Mouse (Mus musculus) gastrocnemius, postnatal 25 days (tissue): ENCODE measurements at regions not wholly inside any gene's neighbourhood (a gene's known extent, or its start where the extent isn't known, plus 50 kb on each side); places are given as distances from the start of the nearest gene placed in this dataset.

Source experiments
- DNase-seq: peaks from one replicate; pipeline ENCODE4 v3.0.0; 2022

DNA sequence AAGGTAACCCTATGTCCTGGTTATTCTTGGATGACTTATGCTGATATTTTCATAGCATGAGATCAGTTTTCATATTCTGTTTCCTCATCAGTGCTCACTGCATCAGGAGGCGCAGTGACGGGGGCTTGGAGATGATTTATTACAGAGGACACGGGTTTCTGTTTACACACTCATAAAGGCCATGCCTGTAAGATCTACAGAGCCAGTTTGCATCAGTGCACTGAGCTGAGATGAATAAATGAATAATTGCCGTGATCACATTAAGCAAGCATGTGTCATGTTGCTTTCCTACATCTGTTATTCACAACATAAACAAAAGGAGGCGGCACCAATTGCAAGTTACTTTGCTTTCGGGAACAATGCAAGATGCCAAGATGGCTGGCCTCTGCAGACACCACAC lies 271.6 kb downstream of the Rnf144a start:
- no peak for DNase-seq

GRCm38 (mm10) chr12:26130811-26131210 lies 284.2 kb downstream of the Rnf144a start:
- no peak for DNase-seq

- DNase-seq = no peak
These were observed 285.0 kb downstream of the Rnf144a start for GRCm38 (mm10) chr12:26130011-26130410.

DNA sequence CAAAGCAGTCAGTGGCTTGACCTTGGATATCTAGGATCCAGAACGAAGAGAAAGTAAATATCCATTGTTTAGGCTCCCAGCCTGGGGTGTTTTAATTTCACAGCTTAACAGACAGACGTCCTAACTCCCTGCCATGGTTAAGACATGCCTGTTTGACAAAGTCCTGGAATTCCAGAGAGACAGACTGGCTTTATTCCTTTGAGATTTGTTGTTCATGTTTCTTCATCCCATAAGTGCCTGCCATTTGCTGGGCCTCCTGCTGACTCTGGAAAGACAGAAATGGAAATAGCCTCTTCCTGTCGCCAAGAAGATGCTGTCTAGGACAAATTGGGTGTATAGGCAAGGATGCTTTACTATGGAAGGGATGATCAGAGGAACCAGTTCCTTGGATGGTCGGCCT lies 285.5 kb downstream of the Rnf144a start:
- DNase-seq = no peak

DNA sequence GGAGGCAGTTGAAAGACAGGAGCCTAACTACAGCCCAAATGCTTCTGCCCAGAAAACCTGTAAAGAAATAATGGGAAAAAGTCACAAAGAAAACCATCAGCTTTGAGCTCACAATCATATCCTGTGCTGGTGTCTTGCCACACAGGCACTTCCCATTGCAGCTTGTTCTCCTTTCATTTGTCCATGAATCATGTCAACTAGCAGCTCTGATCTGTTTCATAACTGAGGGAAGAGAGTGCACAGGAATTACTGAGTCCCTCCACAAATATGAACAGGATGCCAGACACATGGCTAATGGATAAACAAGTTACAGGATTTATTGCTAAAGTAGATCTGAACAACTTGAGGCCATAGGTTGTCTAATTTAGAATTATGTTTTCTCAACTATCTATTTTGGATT lies 286.2 kb downstream of the Rnf144a start:
- no peak for DNase-seq

- DNase-seq = no peak
These were observed 288.8 kb downstream of the Rnf144a start for GRCm38 (mm10) chr12:26126260-26126659.

DNA sequence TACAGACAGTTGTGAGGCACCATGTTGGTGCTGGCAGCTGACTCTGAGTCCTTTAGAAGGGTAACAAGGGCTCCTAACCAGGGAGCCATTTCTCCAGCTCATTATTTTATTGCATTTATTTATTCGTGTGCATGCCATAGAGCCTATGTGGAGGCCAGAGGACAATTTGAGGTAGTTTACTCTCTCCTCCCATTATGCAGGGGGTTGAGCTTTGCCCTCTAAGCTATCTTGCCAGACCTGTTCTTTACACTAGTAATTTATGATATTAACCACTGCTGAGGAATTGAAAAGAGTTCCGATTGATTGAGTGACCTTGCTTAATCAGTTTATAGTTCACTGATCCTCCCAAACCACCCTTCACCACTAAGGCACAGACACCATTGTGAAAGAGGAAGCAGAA lies 290.8 kb downstream of the Rnf144a start:
- no peak for DNase-seq

DNA sequence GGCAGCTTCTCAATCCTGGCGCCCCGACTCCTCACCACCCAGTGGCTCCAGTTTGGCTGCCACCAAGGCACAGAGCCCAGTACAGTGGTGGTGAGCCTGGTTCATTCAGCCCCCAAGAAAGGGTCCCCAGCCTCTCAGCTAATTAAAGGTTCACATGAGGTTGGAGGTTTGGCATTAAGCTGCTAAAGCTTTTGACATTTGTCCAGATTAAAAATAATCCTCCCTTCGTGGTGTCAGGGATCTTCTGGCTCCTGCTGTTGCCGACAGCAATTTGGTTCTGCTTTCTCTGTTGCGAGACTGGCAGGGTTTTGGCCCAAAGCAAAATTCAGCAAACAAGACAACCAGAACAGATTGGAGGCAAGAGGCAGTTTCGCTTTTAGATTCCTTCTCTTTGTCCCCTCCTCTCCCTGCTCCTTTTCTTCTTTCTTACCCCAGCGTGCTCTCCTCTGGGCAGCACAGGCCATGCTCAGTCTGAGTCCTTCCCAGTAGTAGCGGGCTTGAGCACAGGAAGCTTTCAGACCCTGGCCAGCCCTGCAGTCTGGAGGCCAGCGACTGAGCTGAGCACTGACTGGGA lies 299.6 kb downstream of the Rnf144a start:
- DNase-seq = no peak

GRCm38 (mm10) chr12:26112166-26113019 lies 302.7 kb downstream of the Rnf144a start:
- DNase-seq = peak; percentile 8

GRCm38 (mm10) chr12:26109866-26110265 lies 305.2 kb downstream of the Rnf144a start:
- DNase-seq = no peak

GRCm38 (mm10) chr12:26104372-26104771 lies 310.7 kb downstream of the Rnf144a start:
- DNase-seq = no peak

- no peak for DNase-seq
These were observed 312.7 kb downstream of the Rnf144a start for GRCm38 (mm10) chr12:26102384-26102783.

DNA sequence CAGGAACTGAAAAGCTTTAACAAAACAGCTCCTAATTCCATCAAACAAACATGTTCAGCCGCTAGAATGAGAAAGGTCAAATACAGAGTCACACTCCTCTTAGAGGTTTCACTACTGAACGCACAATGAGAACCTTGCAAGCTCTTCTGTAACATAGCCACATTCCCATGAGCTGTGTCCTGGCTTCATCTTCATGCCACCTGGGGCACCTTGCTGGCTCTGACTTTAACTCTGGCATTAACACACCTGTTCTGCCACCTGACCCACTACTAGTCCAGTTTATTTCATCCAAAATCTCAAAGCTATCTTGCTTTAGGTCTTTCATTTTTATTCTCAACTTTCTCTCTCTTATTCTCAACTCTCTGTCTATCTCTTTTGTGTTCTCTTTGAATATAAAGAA lies 314.9 kb downstream of the Rnf144a start:
- DNase-seq = no peak

DNA sequence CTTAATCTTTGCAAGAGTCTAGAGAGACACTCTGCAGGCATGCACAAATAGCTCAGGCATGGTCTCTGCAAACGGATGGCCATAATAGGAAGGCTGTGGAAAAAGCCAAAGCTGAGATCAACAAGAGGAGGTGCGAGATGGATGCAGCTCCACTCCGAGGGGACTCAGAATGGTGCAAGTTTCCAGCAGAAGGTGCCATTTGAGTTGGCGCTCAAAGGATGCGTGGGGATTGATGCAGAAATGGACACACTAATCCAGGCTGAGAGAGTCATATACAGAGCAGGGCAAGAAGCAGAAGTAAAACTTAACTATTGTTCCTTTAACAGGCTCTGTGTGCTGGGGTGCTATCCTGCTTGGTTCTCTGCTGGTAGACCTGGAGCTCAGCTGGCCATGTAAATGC lies 315.9 kb downstream of the Rnf144a start:
- no peak for DNase-seq

- DNase-seq = no peak
These were observed 322.7 kb downstream of the Rnf144a start for GRCm38 (mm10) chr12:26092311-26092710.

- no peak for DNase-seq
These were observed 323.2 kb downstream of the Rnf144a start for GRCm38 (mm10) chr12:26091865-26092264.

DNA sequence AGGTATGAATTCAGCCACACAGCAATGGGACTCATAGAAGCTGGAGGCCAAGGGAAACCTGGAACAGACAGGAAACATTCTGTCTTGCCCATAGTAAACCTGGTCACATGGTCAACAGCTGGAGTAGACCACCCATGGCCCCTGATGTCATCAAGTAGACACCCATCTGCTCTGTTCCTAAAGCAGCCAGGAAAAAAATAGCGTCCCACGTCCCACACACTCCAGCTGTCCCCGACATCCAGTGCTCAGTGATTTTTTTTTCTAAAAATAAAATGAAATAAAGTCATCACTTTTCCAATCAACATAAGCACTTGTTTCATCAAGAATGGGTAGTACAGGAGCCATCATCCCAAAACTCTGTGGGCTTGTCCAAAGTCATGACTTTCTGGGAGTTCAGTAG lies 326.7 kb downstream of the Rnf144a start:
- DNase-seq = no peak

- no peak for DNase-seq
These were observed 328.1 kb downstream of the Rnf144a start for GRCm38 (mm10) chr12:26086923-26087322.

- no peak for DNase-seq
These were observed 328.6 kb downstream of the Rnf144a start for GRCm38 (mm10) chr12:26086414-26086813.

DNA sequence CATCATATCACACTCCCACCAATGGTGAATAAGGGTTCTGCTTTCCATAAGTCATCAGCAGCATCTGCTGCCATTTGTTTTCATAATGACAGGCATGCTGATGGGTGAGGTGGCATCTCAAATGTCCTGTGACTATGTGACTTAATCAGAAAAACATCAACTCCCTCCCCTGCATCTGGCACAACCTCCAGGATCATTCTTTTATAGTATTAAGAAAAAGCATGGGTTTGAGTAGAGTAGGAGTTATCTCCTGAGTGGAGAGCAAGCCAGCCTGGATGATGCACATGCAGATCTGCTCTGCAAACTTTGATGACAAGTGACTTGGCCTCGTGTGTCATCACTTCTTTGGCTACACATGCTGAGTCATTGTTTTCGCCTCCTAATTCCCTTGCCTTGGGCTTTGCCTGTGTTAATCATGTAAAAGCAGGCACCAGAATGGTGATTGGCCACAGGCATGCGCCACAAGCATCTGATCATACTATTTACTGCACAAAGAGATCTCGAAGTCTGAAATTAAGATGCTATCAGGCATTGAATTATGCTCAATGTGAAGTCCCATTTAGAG lies 335.9 kb downstream of the Rnf144a start:
- no peak for DNase-seq

DNA sequence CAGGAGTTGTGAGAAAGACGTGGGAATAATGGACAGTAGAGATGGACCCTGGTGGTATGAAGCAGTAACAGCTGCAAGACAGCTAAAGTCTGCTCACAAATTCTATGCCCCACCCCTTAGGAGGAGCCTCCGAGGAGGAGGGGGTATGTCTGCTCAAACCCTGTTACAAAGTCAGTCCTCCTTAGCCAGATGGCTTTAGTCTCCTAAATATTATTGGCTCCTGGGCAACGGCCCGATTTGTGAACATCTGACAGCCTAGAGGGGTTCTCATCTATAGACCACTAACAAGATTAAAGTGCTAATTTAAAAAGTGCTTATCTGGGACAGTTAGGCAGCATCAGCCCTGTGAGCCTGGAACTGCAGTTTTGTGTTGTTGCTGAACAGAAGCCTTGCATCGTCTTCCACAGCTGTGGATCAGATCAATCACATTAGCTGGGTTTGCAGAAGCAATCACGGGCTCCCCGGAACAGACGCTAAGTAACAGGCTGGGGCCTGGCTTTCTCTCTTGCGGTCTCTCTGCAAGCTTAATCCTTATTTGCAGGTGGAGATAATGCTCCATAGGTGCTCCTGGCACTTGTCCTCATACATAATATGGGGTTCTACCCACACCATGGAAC lies 339.3 kb downstream of the Rnf144a start:
- no peak for DNase-seq

DNA sequence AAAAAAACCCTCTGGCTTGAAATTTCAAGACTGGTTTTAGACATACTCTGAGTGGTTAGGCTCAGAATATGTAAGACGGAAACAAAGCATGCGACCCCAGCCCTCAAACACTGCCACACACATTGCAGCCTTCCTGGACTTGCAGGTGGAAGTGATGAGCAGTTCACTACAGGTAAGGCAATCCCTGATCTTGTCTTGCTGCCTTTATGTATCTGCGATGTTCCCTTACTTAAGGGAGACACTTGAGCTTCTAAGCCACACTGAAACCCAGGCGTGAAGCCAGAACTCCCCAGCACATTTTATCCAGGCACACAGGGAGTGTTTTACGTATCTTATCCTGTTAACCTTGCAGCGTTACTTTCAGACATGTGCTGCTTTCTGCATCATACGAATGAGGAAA lies 342.9 kb downstream of the Rnf144a start:
- DNase-seq = no peak

GRCm38 (mm10) chr12:26071610-26072009 lies 343.4 kb downstream of the Rnf144a start:
- peak; percentile 7 for DNase-seq
